Mouse (Mus musculus): ENCODE results near the gene Dlgap1.

- no peak for TF ChIP-seq POLR2A (IDR thresholded peaks at IDR 0.05; ENCODE audit: insufficient read depth, low read depth, low read length)
- no peak for TF ChIP-seq CTCF (IDR thresholded peaks at IDR 0.05)
Observed at GRCm38 (mm10) chr17:70403750-70404149, 434.9 kb downstream of the Dlgap1 start.

All from heart, adult 2 months (tissue).